ENCODE assay signal across 14 mouse cellular contexts in genomic region chr4:139200946-139201345, GRCm38 (mm10).
"Had no signal": no experiment of that assay in that cellular context is flagged by ENCODE, and none has a peak within 500 bp of the region (broad histone marks: within the 10 kb centered on the region; RNA-seq: fewer than 3 reads in every experiment).

No protein-coding gene starts in this region.

- H3K4me1 ChIP-seq: midbrain, embryonic 15.5 days had no signal

- H3K4me3 ChIP-seq: intestine, embryonic 15.5 days; limb, embryonic 12.5 days; midbrain, embryonic 15.5 days; neural tube, embryonic 12.5 days had no signal

- H3K9ac ChIP-seq: intestine, embryonic 15.5 days; limb, embryonic 12.5 days; midbrain, embryonic 15.5 days; neural tube, embryonic 12.5 days had no signal

- DNase-seq: kidney, adult 9 months; kidney, postnatal 4 days; lung, adult 18-20 months; right cerebral cortex, postnatal 4 days; spleen, adult 18-20 months; thymus, adult 18-20 months; thymus, postnatal 14 days had no signal

- H3K27me3 ChIP-seq: intestine, embryonic 15.5 days; limb, embryonic 12.5 days; midbrain, embryonic 15.5 days; neural tube, embryonic 12.5 days had no signal

- H3K36me3 ChIP-seq: intestine, embryonic 15.5 days; midbrain, embryonic 15.5 days had no signal

- H3K4me2 ChIP-seq: intestine, embryonic 15.5 days; limb, embryonic 12.5 days; midbrain, embryonic 11.5 days; midbrain, embryonic 15.5 days; neural tube, embryonic 12.5 days had no signal

- H3K9me3 ChIP-seq: intestine, embryonic 15.5 days; limb, embryonic 12.5 days; midbrain, embryonic 15.5 days; neural tube, embryonic 12.5 days had no signal

- ATAC-seq: hindbrain, postnatal 0 days; intestine, embryonic 15.5 days; midbrain, embryonic 15.5 days had no signal

- H3K27ac ChIP-seq: hindbrain, postnatal 0 days; intestine, embryonic 15.5 days; kidney, postnatal 0 days; limb, embryonic 12.5 days; midbrain, embryonic 15.5 days; neural tube, embryonic 12.5 days had no signal
